Mouse (Mus musculus) liver, embryonic 11.5 days (tissue): ENCODE measurements around the gene Fbf1. TPM values are rescaled to one million over a fixed set of nuclear protein-coding genes. Genes with fewer than 3 reads are reported as not detected.

Experiments used
- ATAC-seq: fragments of 200-750 bp; cut with Nextera tagmentation; replicated peaks from 2 replicates; pipeline ENCODE4 v1.8.0; 2017; ENCODE audit warnings: moderate number of reproducible peaks, mild to moderate bottlenecking, moderate TSS enrichment, moderate library complexity; ENCODE audit not compliant: low FRiP score
- DNase-seq: peaks from one replicate; pipeline ENCODE4 v3.0.0-alpha.2; 2017; ENCODE audit warnings: low spot score
- H3K27ac ChIP-seq: fragments of 300-500 bp; sonication (generic); 2 replicates; pipeline ENCODE4 v1.5.1; 2014; ENCODE audit warnings: mild to moderate bottlenecking, low read depth, low read length, control low read depth
- H3K27me3 ChIP-seq: fragments of 300-500 bp; sonication (generic); replicated peaks from 2 replicates; pipeline ENCODE4 v1.6.1; 2014; ENCODE audit warnings: low read length, mixed read lengths; ENCODE audit not compliant: control insufficient read depth, insufficient read depth
- H3K36me3 ChIP-seq: fragments of 300-500 bp; sonication (generic); 2 replicates; pipeline ENCODE4 v1.6.1; 2014; ENCODE audit warnings: mild to moderate bottlenecking, low read length, moderate library complexity, mixed read lengths; ENCODE audit not compliant: control insufficient read depth, insufficient read depth
- H3K4me1 ChIP-seq: fragments of 300-500 bp; sonication (generic); replicated peaks from 2 replicates; pipeline ENCODE4 v1.6.1; 2014; ENCODE audit warnings: low read length, mixed read lengths; ENCODE audit not compliant: control insufficient read depth, insufficient read depth
- H3K4me2 ChIP-seq: fragments of 300-500 bp; sonication (generic); 2 replicates; pipeline ENCODE4 v1.6.1; 2014; ENCODE audit warnings: mild to moderate bottlenecking, control low read depth, moderate library complexity
- H3K4me3 ChIP-seq: fragments of 300-500 bp; sonication (generic); 2 replicates; pipeline ENCODE4 v1.5.1; 2014; ENCODE audit warnings: low read depth, low read length, control low read depth
- H3K9ac ChIP-seq: fragments of 300-500 bp; sonication (generic); 2 replicates; pipeline ENCODE4 v1.6.1; 2014; ENCODE audit warnings: low read depth, low read length, control low read depth
- H3K9me3 ChIP-seq: fragments of 300-500 bp; sonication (generic); 2 replicates; pipeline ENCODE4 v1.6.1; 2016; ENCODE audit warnings: low read length, inconsistent platforms, mixed read lengths; ENCODE audit not compliant: control insufficient read depth
- WGBS: fragments of 180-500 bp; shearing (Covaris S2); extraction: QIAGEN DNeasy Blood & Tissue Kit; methylation state at CpG from one replicate; pipeline ENCODE4 v1.1.7; 2014; 5-methylcytosine and 5-hydroxymethylcytosine counted together
- polyA plus RNA-seq: library from polyadenylated mRNA; unstranded; fragments of >200 nt; fragmentation: Nextera tagmentation; extraction: Ambion mirVana; gene quantifications from 2 replicates; pipeline ENCODE4 v1.2.1, GENCODE M21; 2014

Gene Fbf1
- polyA plus RNA-seq, 1 experiment from 2014 or later = 20.1 TPM

DNA sequence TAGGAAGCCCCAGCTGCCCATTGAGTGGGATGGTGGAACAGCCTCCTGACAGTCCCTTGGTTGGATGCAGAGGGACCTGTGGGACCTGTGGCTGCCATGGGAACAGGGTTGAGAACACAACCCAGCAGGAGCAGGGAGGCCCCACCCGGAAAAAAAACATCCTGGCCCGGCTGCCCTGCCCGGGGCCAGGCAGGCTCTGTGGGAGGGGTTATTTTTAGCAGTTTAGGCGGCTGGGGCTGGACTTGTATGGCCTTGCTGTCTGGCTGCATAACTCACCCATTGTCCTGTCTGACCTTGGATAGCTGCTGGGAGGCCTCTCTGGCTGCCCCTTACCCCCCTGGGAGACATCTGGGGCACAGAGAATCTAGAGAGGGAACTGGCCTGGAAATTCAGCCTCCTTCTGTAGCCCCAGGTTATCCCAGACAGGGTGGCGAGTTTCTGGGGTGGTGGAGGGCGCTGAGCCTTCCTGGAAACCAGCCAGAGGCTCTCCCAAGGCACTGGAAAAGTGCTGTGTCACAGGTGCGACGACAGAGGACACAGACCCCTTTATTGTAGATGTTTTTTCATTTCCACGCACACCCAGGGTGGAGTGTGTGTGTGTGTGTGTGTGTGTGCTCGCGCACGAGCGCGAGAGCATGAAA is 63.8 kb downstream of the Fbf1 start:
- Histone ChIP-seq H3K27me3 (peaks cover 29% of the 10 kb centered on the region), H3K4me2 (no peak overlapping the region), H3K9me3 (no peaks in the 10 kb centered on the region), H3K36me3 (no peaks in the 10 kb centered on the region), H3K4me3 (no peak overlapping the region), H3K4me1 (peaks cover 65% of the 10 kb centered on the region), H3K9ac (no peak overlapping the region), H3K27ac (peak overlapping the region; percentile 16; the same call in 1 of the 2 replicates)
- WGBS = 46% methylated on average over 14 of the region's 14 CpGs
- ATAC-seq = 0 out of 2 replicates have a peak, but pooled peaks have one; percentile 16
- DNase-seq = no peak

DNA sequence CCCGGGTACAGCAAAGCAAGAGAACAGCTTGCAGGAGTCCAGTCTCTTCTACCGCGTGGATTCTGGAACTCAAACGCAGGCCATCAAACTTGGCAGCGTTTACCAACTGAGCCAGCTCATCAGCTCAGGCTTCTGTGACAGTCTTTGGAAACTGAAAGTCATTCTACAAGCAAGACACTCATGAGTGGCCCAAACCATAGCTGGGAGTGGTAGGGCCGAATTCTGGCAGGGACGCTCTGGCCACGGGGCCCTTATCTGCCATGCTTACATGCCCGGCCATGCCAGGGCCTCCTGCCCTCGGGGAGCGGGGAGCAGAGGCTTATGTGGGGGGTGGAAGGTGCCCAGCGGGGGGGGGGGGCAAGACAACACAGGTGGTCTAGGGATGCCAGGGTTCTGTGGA is 64.4 kb downstream of the Fbf1 start:
- H3K36me3 ChIP-seq = no peaks in the 10 kb centered on the region
- peak overlapping the region; percentile 16; the same call in 1 of the 2 replicates for H3K27ac ChIP-seq
- no peak overlapping the region for H3K9ac ChIP-seq
- H3K4me2 ChIP-seq = no peak overlapping the region
- ATAC-seq = no peak
- H3K4me3 ChIP-seq = no peak overlapping the region
- 70% methylated on average over 12 of the region's 12 CpGs for WGBS
- H3K27me3 ChIP-seq = peaks cover 24% of the 10 kb centered on the region
- peaks cover 65% of the 10 kb centered on the region for H3K4me1 ChIP-seq
- no peak for DNase-seq
- H3K9me3 ChIP-seq = no peaks in the 10 kb centered on the region

DNA sequence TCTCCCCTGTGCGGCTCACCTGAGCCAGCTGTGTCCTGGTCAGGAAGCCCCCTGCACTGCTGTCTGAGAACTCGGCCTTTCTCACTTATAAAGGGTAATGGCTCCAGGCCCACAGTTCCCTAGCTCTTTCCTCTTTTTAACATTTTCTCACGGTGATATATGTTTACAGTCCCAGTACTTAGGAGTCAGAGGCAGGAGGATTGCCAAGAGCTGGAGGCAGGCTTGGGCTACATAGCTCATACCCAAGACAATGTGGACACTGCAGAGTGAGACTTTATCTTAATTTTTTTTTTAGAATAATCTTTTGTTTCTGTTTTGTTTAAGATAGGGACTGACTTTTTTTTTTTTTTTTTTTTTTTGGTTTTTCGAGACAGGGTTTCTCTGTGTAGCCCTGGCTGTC is 65.5 kb downstream of the Fbf1 start:
- Histone ChIP-seq H3K4me2 (no peak overlapping the region; the same call in 1 of the 2 replicates), H3K27me3 (peaks cover 13% of the 10 kb centered on the region), H3K27ac (peak overlapping the region; percentile 72), H3K4me1 (peaks cover 59% of the 10 kb centered on the region), H3K9ac (peak overlapping the region; percentile 50; the same call in 1 of the 2 replicates), H3K9me3 (no peaks in the 10 kb centered on the region), H3K4me3 (no peak overlapping the region), H3K36me3 (no peaks in the 10 kb centered on the region)
- DNase-seq (no peak), ATAC-seq (no peak)
- WGBS = 59% methylated on average over 3 of the region's 4 CpGs

DNA sequence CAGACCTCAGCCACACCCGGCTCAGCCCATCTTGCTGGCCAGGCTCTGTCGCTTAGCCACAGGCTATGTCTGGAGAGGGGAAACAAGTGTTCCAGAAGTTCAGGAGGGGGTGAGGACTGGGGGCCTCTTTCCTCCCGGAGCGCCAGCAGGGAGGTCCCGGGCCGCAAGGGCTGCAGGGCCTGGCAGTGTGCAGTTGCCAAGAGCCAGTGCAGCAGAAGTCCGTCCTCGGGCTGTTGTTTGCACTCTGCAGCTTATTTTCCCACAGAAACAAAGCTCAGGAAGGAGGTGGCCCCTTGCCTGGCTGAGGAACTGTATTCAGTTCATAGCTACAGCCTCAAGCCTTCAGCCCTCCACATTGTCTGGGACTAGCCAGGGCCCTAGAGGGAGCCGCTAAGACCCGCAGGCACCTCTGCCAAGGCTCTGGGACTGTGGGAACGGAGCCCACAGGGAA is 66.0 kb downstream of the Fbf1 start:
- H3K27ac ChIP-seq = peak overlapping the region; percentile 72
- no peaks in the 10 kb centered on the region for H3K36me3 ChIP-seq
- no peaks in the 10 kb centered on the region for H3K9me3 ChIP-seq
- DNase-seq (no peak), ATAC-seq (no peak)
- peak overlapping the region; percentile 43 for H3K4me2 ChIP-seq
- peak overlapping the region; percentile 50 for H3K9ac ChIP-seq
- no peak overlapping the region for H3K4me3 ChIP-seq
- H3K4me1 ChIP-seq = peaks cover 57% of the 10 kb centered on the region
- peaks cover 8% of the 10 kb centered on the region for H3K27me3 ChIP-seq
- WGBS = 53% methylated on average over 11 of the region's 11 CpGs

DNA sequence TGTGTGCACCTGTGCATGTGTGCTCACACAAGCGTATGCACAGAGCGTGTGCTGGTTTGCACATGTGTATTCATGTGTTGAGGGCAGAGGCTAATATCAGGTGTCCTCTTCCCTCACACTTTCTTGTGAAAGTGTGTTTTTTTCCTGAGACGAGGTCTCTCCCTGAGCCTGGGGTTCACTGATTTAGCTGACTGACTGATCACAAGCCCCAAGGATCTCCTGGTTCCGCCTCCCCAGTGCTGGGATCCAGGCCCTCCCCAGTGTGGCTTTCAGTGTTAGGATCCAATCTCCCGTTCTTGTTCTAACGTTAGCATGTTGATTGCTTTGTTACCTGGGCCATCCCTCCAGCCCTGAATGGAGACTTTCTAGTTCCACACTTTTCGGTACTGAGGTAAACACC is 67.1 kb downstream of the Fbf1 start:
- H3K36me3 ChIP-seq = no peaks in the 10 kb centered on the region
- no peaks in the 10 kb centered on the region for H3K9me3 ChIP-seq
- no peak for ATAC-seq
- no peaks in the 10 kb centered on the region for H3K27me3 ChIP-seq
- DNase-seq = no peak
- no peak overlapping the region for H3K4me2 ChIP-seq
- 81% methylated on average over 7 of the region's 7 CpGs for whole genome bisulfite sequencing
- H3K4me1 ChIP-seq = peaks cover 45% of the 10 kb centered on the region
- no peak overlapping the region for H3K27ac ChIP-seq
- no peak overlapping the region for H3K4me3 ChIP-seq
- no peak overlapping the region for H3K9ac ChIP-seq

DNA sequence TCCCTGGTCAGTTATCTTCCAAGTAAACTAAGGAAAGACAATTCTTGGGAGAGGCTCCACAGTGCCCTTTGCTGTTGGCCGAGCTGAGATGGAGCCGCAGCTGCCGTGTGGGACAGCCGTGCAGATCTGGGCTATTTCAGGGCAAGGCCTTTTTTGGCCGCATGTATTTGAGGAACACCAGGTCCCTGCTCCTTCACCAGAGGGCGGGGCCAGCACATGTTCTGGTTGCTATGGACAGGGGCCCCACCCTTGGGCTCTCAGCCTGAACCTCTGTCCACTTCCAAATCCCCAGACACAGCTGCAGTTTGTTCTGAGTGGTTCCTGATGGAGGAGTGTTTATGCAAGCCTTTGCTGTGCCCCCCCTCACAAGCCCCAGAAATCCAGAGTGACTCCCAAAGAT is 67.6 kb downstream of the Fbf1 start:
- no peak overlapping the region for H3K4me3 ChIP-seq
- no peak overlapping the region for H3K27ac ChIP-seq
- DNase-seq = no peak
- H3K4me2 ChIP-seq = no peak overlapping the region
- ATAC-seq = no peak
- peaks cover 43% of the 10 kb centered on the region for H3K4me1 ChIP-seq
- H3K36me3 ChIP-seq = no peaks in the 10 kb centered on the region
- H3K9ac ChIP-seq = no peak overlapping the region
- WGBS = 56% methylated on average over 6 of the region's 6 CpGs
- H3K27me3 ChIP-seq = no peaks in the 10 kb centered on the region
- no peaks in the 10 kb centered on the region for H3K9me3 ChIP-seq

DNA sequence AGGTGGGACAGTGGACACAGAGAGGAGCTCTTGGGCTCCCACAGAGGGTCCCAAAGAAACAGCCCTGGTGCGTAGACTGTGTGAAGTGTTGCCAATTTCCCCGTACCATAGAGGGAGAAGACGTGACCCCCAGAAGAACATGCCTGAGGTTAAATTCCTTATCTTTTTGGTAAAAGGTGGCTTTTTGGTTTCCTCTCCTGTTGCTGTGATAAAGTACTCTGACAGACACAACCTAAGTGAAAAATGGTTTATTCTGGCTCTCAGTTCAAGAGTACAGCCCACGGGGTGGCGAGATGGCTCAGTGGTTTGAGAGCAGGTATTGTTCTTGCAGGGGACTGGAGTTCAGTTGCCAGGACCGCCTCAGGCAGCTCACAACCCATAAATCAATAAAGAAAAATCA is 68.5 kb downstream of the Fbf1 start:
- H3K4me2 ChIP-seq = no peak overlapping the region
- 62% methylated on average over 6 of the region's 6 CpGs for WGBS
- no peaks in the 10 kb centered on the region for H3K9me3 ChIP-seq
- H3K4me3 ChIP-seq = no peak overlapping the region
- ATAC-seq (no peak), DNase-seq (no peak)
- H3K36me3 ChIP-seq = no peaks in the 10 kb centered on the region
- no peak overlapping the region for H3K9ac ChIP-seq
- H3K4me1 ChIP-seq = peaks cover 42% of the 10 kb centered on the region
- no peak overlapping the region for H3K27ac ChIP-seq
- H3K27me3 ChIP-seq = no peaks in the 10 kb centered on the region

DNA sequence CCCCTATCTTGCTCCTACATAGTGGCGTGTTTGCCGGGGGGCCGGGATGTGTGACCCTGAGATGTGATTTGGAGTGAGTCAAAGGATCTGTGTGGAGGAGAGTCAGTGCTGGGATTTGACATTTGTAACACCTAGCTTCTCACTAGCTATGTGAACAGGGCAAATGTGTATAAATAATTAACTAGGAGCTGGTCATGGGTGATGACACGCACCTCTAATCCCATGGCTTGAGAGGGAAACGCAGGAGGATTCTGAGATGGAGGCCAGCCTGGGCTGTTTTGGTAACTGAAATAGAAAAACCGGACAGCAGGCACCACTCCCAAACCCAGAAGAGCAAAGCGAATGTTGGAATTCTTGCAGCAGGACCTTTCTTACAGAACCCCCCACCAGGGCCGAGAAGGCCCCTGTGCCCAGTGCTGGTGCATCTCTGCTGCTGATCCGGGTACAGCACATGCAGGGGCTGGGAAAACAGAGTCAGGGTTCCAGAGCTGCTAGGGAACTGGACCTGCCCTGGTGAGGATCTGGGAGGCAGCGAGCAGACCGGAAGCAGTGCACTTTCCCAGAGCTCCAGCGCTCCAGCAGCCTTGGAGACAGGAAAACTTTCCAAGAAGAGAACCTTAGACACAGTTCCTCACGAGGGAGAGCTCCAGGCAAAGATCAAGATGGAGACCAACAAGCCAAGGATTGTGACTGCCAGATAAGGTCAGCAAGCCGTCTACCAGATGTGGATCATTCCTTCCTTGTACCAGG is 69.1 kb downstream of the Fbf1 start:
- no peaks in the 10 kb centered on the region for H3K9me3 ChIP-seq
- H3K36me3 ChIP-seq = no peaks in the 10 kb centered on the region
- H3K27me3 ChIP-seq = no peaks in the 10 kb centered on the region
- H3K9ac ChIP-seq = no peak overlapping the region
- WGBS = 64% methylated on average over 14 of the region's 14 CpGs
- no peak overlapping the region for H3K4me3 ChIP-seq
- H3K4me1 ChIP-seq = peaks cover 40% of the 10 kb centered on the region
- DNase-seq = no peak
- H3K27ac ChIP-seq = no peak overlapping the region
- no peak for ATAC-seq
- no peak overlapping the region for H3K4me2 ChIP-seq
